Mouse (Mus musculus) thymus, adult 2 months (tissue): ENCODE data around the gene Ulk1. TPM values are rescaled to one million over a fixed set of nuclear protein-coding genes. Genes with fewer than 3 reads are reported as not detected.

Experiments used
- DNase-seq: peaks from one replicate; pipeline ENCODE4 v3.0.0; 2021
- H3K27ac ChIP-seq: fragments of 200-500 bp; 2 replicates; pipeline ENCODE4 v1.5.1; 2012; ENCODE audit warnings: low read length, control low read depth; ENCODE audit not compliant: control insufficient read depth, insufficient read depth
- H3K27me3 ChIP-seq: fragments of 200-500 bp; 2 replicates; pipeline ENCODE4 v1.6.1; 2012; ENCODE audit warnings: mild to moderate bottlenecking, low read length, moderate library complexity, mixed read lengths; ENCODE audit not compliant: control insufficient read depth, insufficient read depth
- H3K36me3 ChIP-seq: fragments of 200-500 bp; 2 replicates; pipeline ENCODE4 v1.6.1; 2012; ENCODE audit warnings: mild to moderate bottlenecking, low read length, moderate library complexity; ENCODE audit not compliant: control insufficient read depth, insufficient read depth
- H3K4me1 ChIP-seq: fragments of 200-500 bp; replicated peaks from 2 replicates; pipeline ENCODE4 v1.6.1; 2012; ENCODE audit warnings: low read length; ENCODE audit not compliant: control insufficient read depth, insufficient read depth
- H3K4me3 ChIP-seq: fragments of 200-500 bp; 2 replicates; pipeline ENCODE4 v1.5.1; 2012; ENCODE audit warnings: mild to moderate bottlenecking, low read length, control low read depth, moderate library complexity; ENCODE audit not compliant: control insufficient read depth, insufficient read depth
- CTCF ChIP-seq: fragments of 200-500 bp; IDR thresholded peaks from 2 replicates; pipeline ENCODE4 v1.5.1; 2012; ENCODE audit warnings: mild to moderate bottlenecking, control low read depth, low read length, moderate library complexity, borderline replicate concordance; ENCODE audit not compliant: control insufficient read depth, poor library complexity, insufficient read depth; ENCODE audit errors: extremely low read depth
- POLR2A ChIP-seq: fragments of 200-500 bp; IDR thresholded peaks from 2 replicates; pipeline ENCODE4 v1.6.1; 2012; ENCODE audit warnings: mild to moderate bottlenecking, low read length, control low read depth, moderate library complexity; ENCODE audit not compliant: control insufficient read depth, poor library complexity, insufficient read depth; ENCODE audit errors: extremely low read depth
- WGBS: fragments of 180-500 bp; shearing (Covaris S2); methylation state at CpG from one replicate; pipeline ENCODE4 v1.1.7; 2018; 5-methylcytosine and 5-hydroxymethylcytosine counted together
- polyA plus RNA-seq: library from polyadenylated mRNA; depleted of rRNA; stranded (reverse); fragments of >200 nt; gene quantifications from 2 replicates; pipeline ENCODE4 v1.2.3, GENCODE M21; 2012

Ulk1 gene
- polyA plus RNA-seq, 1 experiment, result 136 TPM

DNA sequence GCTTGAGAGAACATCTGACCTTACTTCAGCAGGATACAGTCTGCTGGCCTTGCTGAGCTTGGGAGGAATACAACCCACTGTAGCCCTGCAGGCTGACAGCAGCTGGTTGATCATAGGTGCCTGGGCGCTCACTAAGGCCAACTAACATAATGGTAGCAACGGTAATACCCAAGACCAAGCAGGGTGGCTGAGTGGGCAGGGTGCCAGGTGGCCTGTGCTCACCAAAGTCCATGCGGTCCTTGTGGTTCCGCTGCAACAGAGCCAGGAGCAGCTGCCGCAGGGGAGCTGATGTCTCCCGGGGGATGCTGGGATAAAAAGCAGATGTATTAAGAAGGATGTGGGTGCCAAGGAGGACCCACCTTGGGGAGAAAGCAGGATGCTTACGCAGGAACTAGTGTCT lies 15.5 kb downstream of the Ulk1 start:
- TF ChIP-seq POLR2A (no peak), CTCF (no peak)
- WGBS, result 98% methylated on average over 7 of the region's 7 CpGs
- Histone ChIP-seq H3K4me1 (no peaks in the 10 kb centered on the region), H3K27ac (no peak overlapping the region), H3K4me3 (no peak overlapping the region), H3K36me3 (peaks cover 75% of the 10 kb centered on the region), H3K27me3 (no peaks in the 10 kb centered on the region)
- DNase-seq, result no peak

DNA sequence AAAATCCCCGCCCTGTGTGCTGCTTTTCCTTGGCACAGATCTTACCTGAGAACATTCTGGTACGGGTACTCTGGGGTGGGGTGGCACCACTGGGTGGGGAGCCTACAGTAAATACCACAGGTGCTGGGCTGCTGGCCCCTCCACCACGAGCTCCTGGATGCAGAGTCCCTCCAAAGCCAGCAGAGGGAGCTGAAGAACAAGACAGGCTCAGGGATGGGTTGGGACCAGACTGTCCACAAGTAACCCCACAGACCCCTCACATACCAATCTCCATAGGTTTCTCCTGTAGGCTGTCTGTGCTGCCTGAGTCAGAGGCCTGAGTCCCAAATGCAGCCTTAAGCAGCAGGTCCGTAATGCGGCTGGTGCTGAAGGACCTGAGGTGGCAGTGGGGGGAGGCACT lies 21.2 kb downstream of the Ulk1 start:
- no peak overlapping the region for H3K27ac ChIP-seq
- peak; percentile 52 for DNase-seq
- no peak overlapping the region for H3K4me3 ChIP-seq
- no peaks in the 10 kb centered on the region for H3K4me1 ChIP-seq
- H3K27me3 ChIP-seq, result no peaks in the 10 kb centered on the region
- TF ChIP-seq POLR2A (no peak), CTCF (peak; percentile 68; the same call in 1 of the 2 replicates)
- 81% methylated on average over 5 of the region's 5 CpGs for WGBS
- H3K36me3 ChIP-seq, result peaks cover 56% of the 10 kb centered on the region

DNA sequence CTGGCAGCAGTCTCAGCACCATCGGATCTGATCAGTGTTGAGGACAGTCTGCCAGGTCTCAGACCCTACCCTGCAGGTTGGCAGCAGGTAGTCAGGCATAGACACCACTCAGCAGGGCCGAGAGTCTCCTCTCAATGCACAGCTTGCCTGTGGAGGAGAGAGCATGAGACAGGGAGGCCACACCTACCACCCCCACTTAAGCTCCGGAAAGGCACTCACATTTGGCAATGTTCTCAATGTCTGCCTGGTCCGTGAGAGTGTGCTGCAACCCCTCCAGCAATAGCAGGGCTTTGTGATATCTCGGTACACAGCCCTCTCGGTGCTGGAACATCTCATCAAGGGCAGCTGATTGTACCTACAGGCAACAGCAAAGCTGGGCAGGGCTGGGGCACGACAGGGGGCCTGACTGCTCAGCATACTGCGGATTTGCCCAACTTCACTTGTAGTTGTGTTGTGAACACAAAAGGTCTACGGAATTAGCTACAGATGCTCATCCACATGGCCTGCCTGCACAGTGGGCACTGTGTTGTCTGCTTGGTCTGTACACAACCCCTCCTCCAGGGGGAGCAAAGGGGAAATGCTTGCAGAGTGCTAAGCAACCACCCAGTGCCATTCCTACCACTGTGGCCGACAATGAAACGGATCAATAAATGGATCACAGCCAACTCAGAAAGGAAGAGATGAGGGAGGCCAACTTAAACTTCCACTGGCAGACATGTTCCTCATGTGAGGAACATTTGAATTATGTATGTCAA lies 23.6 kb downstream of the Ulk1 start:
- Histone ChIP-seq H3K27ac (no peak overlapping the region), H3K4me1 (no peaks in the 10 kb centered on the region), H3K27me3 (no peaks in the 10 kb centered on the region), H3K36me3 (peaks cover 32% of the 10 kb centered on the region; the same call in 1 of the 2 replicates), H3K4me3 (no peak overlapping the region)
- 96% methylated on average over 11 of the region's 11 CpGs for WGBS
- TF ChIP-seq POLR2A (no peak), CTCF (no peak)
- peak; percentile 19 for DNase-seq

DNA sequence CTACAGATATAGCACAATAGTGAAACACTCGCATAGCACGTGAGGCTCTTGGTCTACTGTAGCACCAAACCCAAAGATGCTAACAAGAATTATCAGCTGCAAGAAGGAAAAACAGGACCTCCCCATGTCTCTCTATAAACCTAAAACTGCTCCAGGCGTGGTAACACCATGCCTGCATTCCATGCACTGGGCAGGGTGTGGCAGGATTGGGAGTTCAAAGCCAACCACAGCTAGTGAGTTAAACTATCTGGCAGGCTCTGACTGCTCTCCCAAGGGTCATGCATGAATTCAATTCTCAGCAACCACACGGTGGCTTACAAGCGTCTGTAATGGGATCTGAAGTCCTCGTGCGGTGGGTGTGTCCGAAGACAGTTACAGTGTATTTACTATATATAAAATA lies 26.7 kb downstream of the Ulk1 start:
- Histone ChIP-seq H3K4me1 (peaks cover 14% of the 10 kb centered on the region), H3K36me3 (peaks cover 17% of the 10 kb centered on the region; the same call in 1 of the 2 replicates), H3K4me3 (no peak overlapping the region), H3K27ac (no peak overlapping the region), H3K27me3 (no peaks in the 10 kb centered on the region)
- TF ChIP-seq CTCF (no peak), POLR2A (no peak)
- WGBS, result 93% methylated on average over 8 of the region's 8 CpGs
- DNase-seq, result no peak

DNA sequence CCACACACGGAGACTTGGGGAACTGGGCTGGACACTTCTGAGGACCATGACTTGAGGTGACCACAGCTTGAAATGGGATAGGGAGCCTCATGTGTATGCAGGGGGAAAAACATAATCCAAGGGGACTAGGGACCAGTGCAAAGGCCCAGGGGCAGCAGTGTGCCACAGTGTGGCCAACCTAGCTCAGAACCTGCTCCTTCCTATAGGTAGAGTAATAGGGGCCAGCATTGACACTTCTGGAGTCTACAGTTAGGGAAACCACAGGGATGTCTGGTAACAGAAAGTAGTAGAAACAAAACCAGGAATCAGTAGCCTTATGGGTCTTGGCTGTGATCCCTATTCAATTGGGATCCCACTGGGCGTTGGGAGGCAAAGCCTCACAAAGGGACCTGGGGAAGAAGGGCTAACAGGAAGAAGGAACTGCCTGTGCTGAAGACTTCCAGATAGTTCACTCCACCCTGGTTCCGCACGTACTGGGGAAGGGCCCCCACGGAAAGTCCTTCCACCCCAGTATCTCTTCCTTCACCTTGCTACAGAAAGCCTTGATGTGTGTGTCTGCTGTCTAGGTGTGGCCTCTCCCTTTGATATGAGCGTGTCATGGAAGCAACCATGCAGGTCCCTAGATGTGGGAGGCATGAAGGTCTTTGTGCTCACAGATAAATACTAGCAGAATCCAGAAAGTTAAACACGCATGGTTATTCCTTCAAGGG lies 28.2 kb downstream of the Ulk1 start:
- TF ChIP-seq POLR2A, result no peak
- TF ChIP-seq CTCF, result no peak
- Histone ChIP-seq H3K27ac (no peak overlapping the region), H3K36me3 (peaks cover 4% of the 10 kb centered on the region; the same call in 1 of the 2 replicates), H3K4me3 (no peak overlapping the region), H3K27me3 (no peaks in the 10 kb centered on the region), H3K4me1 (peaks cover 14% of the 10 kb centered on the region)
- no peak for DNase-seq
- 86% methylated on average over 7 of the region's 7 CpGs for WGBS

DNA sequence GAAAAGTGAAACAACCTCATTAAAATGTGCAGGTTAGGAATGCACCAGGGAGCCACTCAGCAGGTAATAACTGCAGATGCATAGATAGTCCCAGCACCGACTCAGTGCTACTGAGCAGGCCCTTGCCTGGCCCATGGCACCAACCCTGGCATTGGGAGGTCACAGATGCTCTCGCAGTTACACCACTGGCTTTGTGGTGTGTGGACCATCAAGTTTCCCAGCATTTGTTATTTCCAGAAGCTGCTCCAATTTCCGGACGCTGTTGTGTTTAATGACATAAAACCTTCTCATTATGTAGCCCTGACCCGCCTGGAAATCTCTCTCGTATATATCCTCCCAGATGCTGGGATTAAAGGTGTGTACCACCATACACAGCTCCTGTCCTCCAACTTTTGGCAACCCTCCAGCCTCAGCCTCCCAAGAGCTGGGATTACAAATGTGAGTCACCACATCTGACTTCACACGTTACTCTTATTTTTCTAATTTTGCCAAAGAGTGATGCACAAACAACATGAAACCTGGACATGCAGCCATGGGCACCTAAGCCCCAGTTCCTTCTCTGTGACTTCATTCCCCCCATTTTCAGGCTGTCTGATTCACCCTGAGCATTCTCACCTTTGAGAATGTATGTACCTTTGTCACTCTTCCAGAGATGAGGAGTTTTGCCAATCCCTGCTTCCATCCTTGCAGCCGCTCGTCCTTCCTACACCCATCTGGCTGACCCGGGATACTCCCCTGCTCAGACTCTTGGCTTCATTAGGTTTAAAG lies 29.0 kb downstream of the Ulk1 start:
- peak overlapping the region; percentile 52 for H3K4me3 ChIP-seq
- peaks cover 14% of the 10 kb centered on the region for H3K4me1 ChIP-seq
- H3K27ac ChIP-seq, result no peak overlapping the region
- DNase-seq, result no peak
- peaks cover 4% of the 10 kb centered on the region; the same call in 1 of the 2 replicates for H3K36me3 ChIP-seq
- TF ChIP-seq POLR2A (no peak), CTCF (no peak)
- H3K27me3 ChIP-seq, result no peaks in the 10 kb centered on the region
- 73% methylated on average over 10 of the region's 10 CpGs for WGBS
